Mouse (Mus musculus) gastrocnemius, postnatal 4 days (tissue): ENCODE data around the gene Hoxd4. TPM values are rescaled to one million over a fixed set of nuclear protein-coding genes. Genes with fewer than 3 reads are reported as not detected.

ENCODE experiments used
- DNase-seq, 2 experiments: peaks; one replicate each; pipeline ENCODE4 v3.0.0; 2021 to 2022; ENCODE audit warnings: low spot score in 2 of 2, mixed read lengths in 2 of 2
- total RNA-seq, 2 experiments: library from RNA; stranded (reverse); gene quantifications; 2 replicates each; pipeline ENCODE4 v1.2.3; 2021

Hoxd4 gene
- total RNA-seq, 2 experiments from 2014 or later: 4.1 to 6.1 TPM

DNA sequence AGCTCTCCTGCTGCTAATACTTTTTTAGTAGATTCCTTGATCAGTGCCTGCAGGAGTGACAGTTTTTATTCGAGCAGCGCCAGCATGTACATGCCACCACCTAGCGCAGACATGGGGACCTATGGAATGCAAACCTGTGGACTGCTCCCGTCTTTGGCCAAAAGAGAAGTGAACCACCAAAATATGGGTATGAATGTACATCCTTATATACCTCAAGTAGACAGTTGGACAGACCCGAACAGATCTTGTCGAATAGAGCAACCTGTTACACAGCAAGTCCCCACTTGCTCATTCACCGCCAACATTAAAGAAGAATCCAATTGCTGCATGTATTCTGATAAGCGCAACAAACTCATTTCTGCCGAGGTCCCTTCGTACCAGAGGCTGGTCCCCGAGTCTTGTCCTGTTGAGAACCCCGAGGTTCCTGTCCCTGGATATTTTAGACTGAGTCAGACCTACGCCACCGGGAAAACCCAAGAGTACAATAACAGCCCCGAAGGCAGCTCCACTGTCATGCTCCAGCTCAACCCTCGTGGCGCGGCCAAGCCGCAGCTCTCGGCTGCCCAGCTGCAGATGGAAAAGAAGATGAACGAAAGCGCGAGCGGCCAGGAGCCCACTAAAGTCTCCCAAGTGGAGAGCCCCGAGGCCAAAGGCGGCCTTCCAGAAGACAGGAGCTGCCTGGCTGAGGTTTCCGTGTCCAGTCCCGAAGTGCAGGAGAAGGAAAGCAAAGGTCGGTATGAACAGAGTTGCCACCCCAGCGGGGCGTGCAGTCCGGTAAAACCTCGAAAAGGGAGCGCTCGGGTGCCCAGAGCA is 19.5 kb upstream of the Hoxd4 start:
- peak in 1 of 2 experiments; percentile 24 for DNase-seq

DNA sequence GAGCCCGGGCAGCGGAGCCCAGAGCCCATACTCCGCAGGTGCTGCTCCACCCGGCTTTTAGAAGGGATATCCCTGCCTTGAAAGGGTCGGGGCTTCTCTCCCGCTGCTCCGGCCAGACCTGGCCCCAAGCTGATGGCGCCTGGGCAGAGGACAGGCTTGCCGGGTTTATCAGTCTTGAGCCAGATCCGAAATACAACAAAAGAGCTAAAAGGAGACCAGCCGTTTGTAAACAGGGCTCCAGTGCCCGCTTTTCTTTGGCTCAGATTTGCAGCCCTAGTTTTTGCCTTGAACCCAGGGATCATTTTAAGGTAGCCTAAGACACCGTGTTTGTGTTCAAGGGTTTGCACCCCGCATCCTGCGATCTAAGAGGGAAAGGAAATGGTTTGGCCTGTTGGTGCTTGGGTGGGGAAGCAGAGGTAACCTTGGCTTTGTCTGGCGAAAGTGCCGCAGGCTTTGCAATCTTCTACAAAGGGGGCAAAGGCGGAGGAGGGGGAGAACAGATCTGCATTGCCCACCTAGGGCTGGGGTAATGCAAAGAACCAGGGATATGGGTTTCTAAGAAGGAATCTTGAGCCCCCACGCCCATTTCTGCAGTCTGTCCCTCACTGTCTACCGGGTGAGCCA is 18.8 kb upstream of the Hoxd4 start:
- DNase-seq: no peak

GRCm38 (mm10) chr2:74693432-74693827 is 18.3 kb upstream of the Hoxd4 start:
- no peak for DNase-seq

GRCm38 (mm10) chr2:74694066-74694465 is 17.7 kb upstream of the Hoxd4 start:
- peak in 1 of 2 experiments; percentile 23 for DNase-seq

- no peak for DNase-seq
These were observed 16.3 kb upstream of the Hoxd4 start for GRCm38 (mm10) chr2:74695383-74695782.

DNA sequence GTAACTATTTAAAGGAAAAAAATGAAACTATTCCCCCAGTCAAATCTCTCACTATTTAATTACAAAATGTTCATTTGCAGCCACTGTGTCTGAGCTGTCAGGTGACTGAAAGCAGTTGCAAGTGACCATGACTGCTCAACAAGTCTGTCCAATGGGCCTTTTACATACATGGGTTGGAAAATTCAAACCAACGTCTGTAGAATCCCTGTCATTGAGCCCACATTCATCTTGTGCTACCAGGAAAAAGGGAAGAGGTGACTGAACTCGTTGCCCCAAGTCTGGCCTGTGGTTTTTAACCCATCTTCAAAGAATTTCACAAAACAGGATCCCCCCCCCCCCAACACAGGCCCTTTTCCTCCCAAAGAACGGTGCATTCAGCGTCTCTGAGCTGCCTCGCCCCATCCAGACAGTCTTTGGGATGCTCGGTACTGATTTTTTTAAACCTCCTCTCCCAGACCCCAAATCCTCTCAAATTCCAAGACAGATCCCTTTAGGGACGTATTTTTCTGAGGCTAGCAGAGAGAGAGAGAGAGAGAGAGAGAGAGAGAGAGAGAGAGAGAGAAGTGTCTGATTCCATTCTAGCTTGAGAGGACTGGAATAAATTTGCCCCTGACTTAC is 15.8 kb upstream of the Hoxd4 start:
- no peak for DNase-seq

GRCm38 (mm10) chr2:74696442-74697335 is 15.0 kb upstream of the Hoxd4 start:
- no peak for DNase-seq

DNA sequence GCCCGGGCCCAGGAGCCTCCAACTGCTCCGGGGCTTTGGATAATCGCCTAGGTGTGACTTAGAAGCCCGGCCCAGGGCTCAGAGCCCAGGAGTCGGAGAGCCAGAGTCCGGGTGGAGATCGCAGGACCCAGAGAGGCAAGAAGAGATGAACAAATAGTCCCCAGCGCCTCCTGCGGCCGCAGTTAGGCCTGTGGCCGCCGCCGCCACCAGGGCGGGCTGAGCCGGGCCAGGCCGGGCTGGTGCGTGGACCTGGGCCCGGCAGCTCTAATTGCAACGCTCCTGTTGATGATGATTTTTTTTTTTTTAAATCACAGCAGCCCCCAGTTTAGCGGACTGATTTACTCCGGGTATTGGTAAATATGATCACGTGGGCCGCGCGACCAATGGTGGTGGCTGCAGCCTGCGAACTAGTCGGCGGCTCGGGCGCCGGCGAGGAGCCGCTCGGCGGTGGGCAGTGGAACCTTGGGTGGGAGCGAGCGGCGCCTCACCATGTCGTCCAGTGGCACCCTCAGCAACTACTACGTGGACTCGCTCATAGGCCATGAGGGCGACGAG is 14.1 kb upstream of the Hoxd4 start, which contains the start of gene Hoxd9:
Gene Hoxd9 (plus strand): TSS at position 161 of the 555 bp plus-strand sequence.
- DNase-seq: peak in 1 of 2 experiments; percentile 75

DNA sequence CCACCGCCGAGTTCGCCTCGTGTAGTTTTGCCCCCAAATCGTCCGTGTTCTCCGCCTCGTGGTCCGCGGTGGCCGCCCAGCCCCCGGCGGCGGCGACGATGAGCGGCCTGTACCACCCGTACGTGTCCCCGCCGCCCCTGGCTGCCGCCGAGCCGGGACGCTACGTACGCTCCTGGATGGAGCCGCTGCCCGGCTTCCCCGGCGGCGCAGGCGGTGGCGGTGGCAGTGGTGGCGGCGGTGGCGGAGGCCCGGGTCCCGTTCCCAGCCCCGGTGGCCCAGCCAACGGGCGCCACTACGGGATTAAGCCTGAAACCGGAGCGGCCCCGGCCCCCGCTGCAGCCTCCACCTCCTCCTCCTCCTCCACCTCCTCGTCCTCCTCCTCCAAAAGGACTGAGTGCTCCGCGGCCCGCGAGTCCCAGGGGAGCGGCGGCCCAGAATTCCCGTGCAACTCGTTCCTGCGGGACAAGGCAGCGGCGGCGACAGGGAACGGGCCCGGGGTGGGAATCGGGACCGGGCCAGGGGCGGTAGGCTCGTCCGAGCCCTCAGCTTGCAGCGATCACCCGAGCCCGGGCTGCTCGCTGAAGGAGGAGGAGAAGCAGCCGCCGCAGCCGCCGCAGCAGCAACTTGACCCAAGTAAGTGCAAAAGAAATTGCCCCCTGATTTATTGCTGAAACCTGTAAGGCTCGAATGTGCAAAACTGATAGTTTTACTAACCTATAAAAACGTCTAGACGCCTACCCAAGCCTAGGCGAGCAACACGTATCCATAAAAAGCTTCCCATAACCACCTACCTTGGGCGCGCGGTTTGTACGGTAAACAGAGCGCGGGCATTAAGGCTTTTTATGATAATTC is 13.3 kb upstream of the Hoxd4 start:
- peak in 1 of 2 experiments; percentile 47 for DNase-seq

- no peak for DNase-seq
These were observed 12.7 kb upstream of the Hoxd4 start for GRCm38 (mm10) chr2:74699053-74699430.

GRCm38 (mm10) chr2:74699664-74700545 is 11.8 kb upstream of the Hoxd4 start:
- DNase-seq: no peak

GRCm38 (mm10) chr2:74700546-74701112 is 11.1 kb upstream of the Hoxd4 start:
- DNase-seq: no peak

GRCm38 (mm10) chr2:74701949-74702819 is 9.5 kb upstream of the Hoxd4 start:
- peak in 1 of 2 experiments; percentile 77 for DNase-seq

- no peak for DNase-seq
These were observed 8.9 kb upstream of the Hoxd4 start for GRCm38 (mm10) chr2:74702820-74703219.

- DNase-seq: no peak
These were observed 8.4 kb upstream of the Hoxd4 start for GRCm38 (mm10) chr2:74703317-74703716.

DNA sequence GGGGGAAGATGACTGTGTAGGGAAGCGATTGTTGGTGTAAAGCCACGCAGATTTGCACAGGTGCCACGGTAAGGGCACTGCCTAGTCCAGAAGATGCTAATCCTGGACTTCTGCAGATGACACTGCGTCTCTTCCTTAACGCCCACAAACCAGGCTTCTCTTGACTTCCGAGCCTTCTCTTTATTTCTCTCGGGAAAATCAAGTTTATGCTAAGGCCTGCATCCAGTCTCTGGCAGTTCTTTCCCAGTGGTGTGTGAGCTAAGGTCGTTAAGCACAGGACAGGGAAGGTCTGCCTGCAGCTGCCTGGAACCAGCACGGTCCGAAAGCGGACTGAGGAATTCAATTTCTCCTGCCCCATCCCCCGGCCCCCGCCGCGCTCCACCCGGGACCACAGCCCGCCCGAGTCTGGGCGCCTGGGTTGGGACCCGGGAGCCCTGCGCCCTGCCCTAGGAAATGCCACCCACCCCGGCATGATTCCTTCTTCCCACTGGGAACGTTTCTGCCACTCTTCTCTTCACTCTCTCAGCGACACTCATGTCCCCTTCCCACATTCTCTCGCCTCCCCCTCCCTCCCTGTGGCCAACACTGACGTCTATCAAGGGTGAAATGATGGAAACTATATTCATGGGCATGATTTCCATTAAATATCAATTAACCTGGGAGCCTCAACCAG is 7.9 kb upstream of the Hoxd4 start:
- no peak for DNase-seq
